Mouse (Mus musculus) layer of hippocampus, adult 11-12 months (tissue): Measurements from ENCODE around the gene Olfr1.

Experiments used
- DNase-seq: peaks from one replicate; pipeline ENCODE4 v3.0.0; 2022; ENCODE audit warnings: low spot score

Olfr1 gene

GRCm38 (mm10) chr11:73399514-73399913 lies at the start of gene Olfr1:
TSS of gene Olfr1 (minus strand) at chr11:73399614.
- DNase-seq: no peak

DNA sequence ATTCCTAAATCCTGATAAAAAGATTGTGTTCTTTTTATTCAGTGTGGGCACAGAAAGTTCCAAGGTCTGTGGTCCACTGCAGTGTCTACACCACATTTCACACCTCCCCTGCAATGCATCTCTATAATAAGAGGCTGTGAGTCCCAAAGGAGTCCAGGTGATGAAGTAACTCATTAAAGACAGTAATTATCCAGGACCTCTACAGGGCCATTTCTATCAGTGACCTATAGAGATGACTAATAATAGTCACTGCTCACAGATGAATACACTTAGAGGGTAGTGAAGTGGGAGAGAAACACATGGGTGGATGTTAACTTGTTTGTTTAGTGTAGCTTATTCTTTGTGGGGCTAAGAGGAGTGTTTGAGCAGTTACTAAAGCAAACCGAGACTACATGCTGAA lies 29.0 kb upstream of the Olfr1 start, which contains the start of gene Olfr378:
Olfr378 (minus strand) TSS at position 101 of the 400 bp plus-strand sequence.
- DNase-seq: no peak

- DNase-seq: no peak
Observed at GRCm38 (mm10) chr11:73395374-73395773, 4.0 kb downstream of the Olfr1 start.

- DNase-seq: no peak
Observed at GRCm38 (mm10) chr11:73370946-73371345, 28.5 kb downstream of the Olfr1 start, which contains the start of gene Olfr376. TSS of gene Olfr376 (plus strand) at chr11:73371246.

- DNase-seq: no peak
Observed at GRCm38 (mm10) chr11:73350483-73350882, 48.9 kb downstream of the Olfr1 start, which contains the start of gene Olfr20. TSS of gene Olfr20 (plus strand) at chr11:73350783.
